Mouse (Mus musculus) neural tube, embryonic 10.5 days (tissue): ENCODE data around the gene Garnl3.

Experiments used
- DNase-seq: peaks from one replicate; pipeline ENCODE4 v3.0.0-alpha.2; 2017; ENCODE audit warnings: low spot score; ENCODE audit errors: extremely low spot score

Garnl3 gene

DNA sequence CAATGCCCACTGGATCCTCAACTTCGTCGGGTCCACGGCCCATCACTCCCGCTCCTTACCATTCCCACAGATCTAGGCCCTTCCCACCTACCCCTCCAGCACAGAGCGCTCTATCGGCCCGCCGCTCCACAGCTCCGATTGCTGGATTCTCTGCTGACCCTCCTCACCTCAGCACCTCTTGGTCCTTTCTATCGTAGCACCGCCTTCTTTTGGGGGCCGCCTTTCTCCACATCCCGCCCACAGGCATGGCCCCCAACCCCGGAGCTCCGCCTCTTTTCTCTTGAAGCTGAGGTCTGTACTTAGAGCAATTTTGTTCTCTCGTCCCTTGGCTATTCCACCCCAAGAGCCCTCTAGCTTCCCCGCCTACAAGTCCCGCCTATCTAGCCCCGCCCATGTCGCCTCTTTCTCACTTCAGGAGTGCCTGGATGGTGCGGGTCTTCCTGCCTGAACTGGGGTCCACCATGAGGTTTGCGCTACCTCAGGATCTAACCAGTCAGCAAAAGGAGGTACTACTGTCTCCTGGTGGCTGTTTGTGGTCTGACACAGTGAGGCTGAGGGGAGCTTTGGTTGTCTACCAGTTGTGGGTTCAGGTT is at the start of gene Garnl3:
TSS of gene Garnl3 (minus strand) at position 155 of the 593 bp plus-strand sequence.
- DNase-seq = peak; percentile 48

DNA sequence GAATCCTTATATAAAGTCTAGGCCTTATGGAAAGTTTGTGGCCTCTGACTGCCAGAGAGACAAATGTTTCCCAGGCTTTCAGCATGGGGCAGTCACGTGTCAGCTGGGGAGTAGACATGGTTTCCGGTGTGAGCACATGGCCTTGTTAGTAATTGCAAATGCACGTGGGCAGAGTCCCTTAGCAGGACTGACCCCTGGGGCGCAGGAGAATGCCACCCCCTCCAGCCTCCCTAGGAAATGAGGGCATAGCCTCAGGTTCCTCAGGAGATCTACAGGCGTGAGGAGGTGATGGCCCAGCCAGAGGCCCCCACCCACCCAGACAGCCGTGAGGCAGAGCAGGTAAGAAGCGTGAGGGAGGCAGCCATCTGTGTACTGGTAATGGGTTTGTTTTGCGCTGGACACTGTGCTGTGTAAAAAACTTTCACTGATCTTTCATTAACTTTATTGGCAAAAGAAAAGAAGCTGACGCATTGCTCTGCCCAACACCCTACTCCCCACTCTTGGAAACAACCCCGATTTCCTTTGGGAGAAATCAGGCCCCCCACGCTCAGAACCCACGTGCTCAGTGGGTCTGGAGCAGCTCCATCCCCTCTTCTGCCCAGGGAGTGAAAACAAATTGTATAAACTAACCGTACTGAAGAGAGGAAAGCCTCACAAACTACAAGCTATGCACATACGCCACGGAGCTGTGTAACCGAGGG is 48.6 kb upstream of the Garnl3 start:
- DNase-seq = peak; percentile 26

DNA sequence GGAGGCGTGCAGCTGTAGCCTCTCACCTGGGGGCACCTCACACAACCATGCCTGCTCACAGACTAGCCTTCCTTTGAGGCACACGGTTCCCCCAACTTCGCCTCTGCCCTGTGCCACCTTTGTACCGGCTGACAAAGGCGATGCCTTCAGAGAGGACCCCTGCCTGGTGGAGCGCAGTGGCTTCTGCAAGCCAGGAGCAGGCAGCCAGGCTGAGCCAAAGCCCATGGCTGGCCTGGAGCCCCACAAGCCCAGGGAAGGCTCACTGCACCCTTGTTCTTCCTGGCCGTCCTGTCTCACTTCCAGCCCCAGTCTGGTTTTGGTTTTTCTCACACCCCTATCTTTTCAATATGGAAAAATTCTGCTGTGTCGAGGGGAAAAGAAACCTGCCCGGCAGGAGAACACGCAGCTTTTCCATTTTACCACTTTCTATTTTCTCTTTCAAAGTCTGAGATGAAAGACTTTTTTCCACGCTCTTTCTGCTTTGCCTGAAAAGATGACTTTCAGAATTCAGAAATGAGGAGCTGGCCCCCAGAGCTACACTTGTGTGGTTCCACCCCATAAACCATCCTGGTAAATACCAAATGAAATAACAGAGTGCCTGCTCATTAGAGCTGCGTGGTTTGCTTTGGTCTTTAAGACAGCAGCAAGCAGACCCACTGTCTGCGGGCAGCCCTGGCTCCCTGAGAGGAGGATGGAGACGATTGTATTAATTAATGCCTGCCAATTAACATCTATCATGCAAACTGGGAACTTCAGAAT is 47.9 kb upstream of the Garnl3 start:
- DNase-seq = no peak

- DNase-seq = no peak
Measured at GRCm38 (mm10) chr2:33178243-33178932, 46.9 kb upstream of the Garnl3 start.

GRCm38 (mm10) chr2:33177443-33178242 is 46.2 kb upstream of the Garnl3 start:
- DNase-seq = no peak

- no peak for DNase-seq
Measured at GRCm38 (mm10) chr2:33176921-33177320, 45.5 kb upstream of the Garnl3 start.

DNA sequence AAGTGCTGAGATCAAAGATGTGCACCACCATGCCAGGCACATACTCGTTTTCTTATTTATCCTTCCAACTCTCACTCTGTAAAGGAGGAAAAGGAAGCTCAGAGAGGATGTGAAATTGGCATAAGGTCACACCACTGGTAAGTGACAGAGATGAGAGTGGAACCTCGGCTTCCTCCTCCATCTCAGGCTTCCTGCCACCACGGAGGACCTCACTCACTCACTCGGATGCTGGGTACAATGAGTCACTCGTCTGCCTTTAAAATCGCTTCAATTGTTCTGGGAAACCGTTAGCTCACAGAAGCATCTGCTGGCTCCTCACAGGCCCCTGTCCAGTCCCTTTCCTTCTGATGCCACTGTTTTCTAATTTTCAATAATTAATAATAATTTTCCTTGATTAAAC is 45.1 kb upstream of the Garnl3 start:
- no peak for DNase-seq

GRCm38 (mm10) chr2:33173686-33174085 is 42.2 kb upstream of the Garnl3 start:
- DNase-seq = no peak

DNA sequence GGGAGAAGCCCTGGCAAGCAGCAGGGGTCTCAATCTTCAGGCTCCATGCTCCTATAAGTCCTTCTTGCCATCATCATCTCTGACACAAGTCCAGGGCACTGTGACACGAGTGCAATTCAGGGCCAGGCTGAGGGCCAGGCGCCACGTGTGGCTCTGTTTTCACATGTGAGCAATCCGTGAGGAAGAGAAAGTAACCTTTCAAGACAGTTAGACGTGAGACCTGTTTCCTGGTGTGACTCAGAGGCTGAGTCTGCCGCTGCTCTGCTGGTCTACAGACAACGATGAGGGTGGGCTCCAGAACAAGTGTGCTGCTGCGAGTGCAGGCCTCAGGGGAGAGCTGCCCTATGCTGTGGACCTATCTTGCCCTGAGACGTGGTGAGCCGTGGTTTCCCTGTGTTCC is 41.7 kb upstream of the Garnl3 start:
- DNase-seq = no peak

GRCm38 (mm10) chr2:33170777-33171565 is 39.5 kb upstream of the Garnl3 start:
- no peak for DNase-seq

GRCm38 (mm10) chr2:33169445-33169844 is 38.0 kb upstream of the Garnl3 start:
- DNase-seq = no peak

GRCm38 (mm10) chr2:33167060-33167459 is 35.6 kb upstream of the Garnl3 start:
- no peak for DNase-seq

DNA sequence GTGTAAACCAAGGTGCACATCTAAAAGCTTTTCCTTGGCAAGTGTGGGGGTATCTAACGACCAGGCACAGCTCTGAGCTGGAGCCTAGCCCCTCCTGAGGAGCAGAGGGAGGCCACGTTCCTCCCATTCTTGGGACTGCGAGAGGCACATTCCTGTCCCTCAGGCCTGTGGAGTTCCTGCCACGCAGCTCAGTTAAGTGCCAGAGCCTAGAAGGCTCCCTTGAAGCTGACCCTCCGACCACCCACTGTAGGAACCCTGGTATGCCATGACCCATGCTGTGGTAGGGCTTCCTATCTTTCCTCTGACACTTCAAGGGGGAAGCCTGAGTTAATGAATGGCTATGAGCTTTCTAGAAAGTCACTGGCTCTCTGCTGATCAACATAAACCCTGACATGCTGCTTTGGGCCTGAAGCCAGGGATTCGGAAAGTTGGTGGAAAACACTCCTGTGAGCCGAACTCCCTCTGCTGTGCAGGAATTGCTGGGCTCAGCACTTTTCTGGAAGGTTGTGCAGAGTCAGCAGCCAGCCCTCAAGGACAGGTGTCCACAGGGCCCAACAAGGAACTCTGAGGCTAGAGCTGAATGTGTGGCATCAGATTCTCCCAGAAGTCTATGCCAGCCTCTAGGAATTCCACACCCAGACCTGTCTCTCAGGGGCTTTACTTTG is 34.4 kb upstream of the Garnl3 start:
- DNase-seq = no peak

- DNase-seq = no peak
Measured at GRCm38 (mm10) chr2:33165229-33165628, 33.8 kb upstream of the Garnl3 start.

DNA sequence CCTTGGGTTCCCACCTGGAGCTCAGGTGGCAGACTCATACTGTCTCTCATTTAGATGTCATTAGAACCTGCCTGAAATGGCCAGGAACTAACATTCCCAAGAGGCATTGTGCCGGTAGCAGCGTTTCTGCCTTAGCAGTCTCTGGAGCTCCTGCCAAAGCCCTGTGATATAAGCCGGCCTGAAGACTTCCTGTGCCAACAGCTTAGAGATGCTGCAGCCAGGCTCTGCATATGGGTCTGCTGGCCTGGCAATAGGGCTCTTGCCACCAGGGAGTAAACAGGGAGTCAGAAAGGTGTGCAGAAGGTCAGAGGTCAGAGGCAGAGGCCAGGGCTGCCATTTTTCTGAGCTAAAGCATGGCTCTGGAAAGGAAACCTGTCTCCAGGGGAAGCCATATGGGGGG is 33.2 kb upstream of the Garnl3 start:
- no peak for DNase-seq

- DNase-seq = no peak
Measured at GRCm38 (mm10) chr2:33162126-33162525, 30.7 kb upstream of the Garnl3 start.

- no peak for DNase-seq
Measured at GRCm38 (mm10) chr2:33160326-33160973, 29.0 kb upstream of the Garnl3 start.

GRCm38 (mm10) chr2:33159593-33159992 is 28.1 kb upstream of the Garnl3 start:
- no peak for DNase-seq

DNA sequence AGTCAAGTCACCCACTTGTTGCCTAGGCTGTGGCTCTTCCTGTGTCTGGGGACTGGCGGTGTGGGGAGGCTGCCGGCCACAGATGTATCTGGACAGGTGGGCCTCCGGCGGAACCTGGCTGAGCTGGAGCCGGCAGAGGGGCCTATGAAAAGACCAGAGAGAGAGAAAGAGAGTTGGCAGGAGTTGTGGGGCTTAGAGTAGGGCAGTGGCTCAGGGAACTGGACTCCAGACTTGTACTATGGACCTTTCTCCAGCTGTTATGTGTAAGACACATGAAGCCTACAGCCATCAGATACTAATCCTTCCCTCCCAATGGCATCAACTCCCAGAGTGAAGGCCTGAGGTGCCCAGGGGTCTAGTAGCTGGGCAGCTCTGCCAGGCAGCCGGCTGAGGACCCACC is 27.4 kb upstream of the Garnl3 start:
- no peak for DNase-seq
